Mouse (Mus musculus): ENCODE measurements around the gene Thada.

DNA sequence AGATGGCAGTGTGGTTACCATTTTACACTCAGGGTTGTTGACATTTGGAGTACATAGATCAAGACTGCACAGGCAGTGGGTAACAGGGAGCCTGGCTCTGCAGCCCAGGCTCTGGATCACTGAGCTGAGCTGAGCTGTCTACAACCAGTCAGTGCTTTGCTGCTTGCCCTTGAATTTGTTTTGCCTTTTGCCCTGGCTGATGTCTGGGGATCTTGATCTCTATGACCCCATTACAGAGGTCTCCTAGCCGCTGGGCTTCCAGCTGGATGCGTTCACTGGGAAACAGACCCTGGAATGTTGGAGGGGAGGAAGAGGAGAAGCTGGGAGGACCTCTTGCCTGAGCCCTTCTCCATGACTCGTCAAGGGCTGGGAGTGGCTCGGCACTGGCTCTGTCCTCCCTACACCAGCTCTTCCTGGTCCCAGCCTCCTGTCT lies 268.1 kb downstream of the Thada start:
- TF ChIP-seq CTCF (IDR thresholded peaks at IDR 0.05) = no peak
- TF ChIP-seq EP300 (IDR thresholded peaks at IDR 0.05) = no peak
